Mouse (Mus musculus): ENCODE results near the gene Crygd. TPM values are rescaled to one million over a fixed set of nuclear protein-coding genes. Genes with fewer than 3 reads are reported as not detected.

Gene Crygd
- total and polyA plus RNA-seq, 2 experiments = not detected

DNA sequence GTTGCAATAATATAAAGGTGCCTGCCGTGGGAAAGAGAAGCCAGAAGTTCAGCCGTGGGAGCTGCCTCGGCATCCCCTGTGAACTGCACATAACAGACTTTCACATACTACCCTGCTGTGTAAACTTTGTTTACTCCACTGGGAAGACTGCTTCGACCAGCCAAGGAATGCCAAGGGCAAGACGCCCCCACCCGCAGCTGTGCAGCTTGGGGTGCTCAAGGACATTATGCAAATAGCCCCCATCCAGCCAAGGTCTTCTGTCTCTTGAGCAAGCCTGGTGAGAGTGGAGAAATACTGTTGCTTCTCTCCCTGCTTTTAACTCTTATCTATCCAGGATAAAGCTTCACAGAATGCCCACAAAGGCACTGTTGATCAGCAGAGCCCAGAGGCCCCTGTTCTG lies 22.4 kb downstream of the Crygd start:
- H3K27me3 ChIP-seq (ENCODE audit: control insufficient read depth, insufficient read depth, low read length) = no peaks in the 10 kb centered on the region
- no peaks in the 10 kb centered on the region for H3K36me3 ChIP-seq (ENCODE audit: control insufficient read depth, insufficient read depth, low read length)
- H3K27ac ChIP-seq (replicated peaks; ENCODE audit: insufficient read depth, low read depth, low read length) = no peak overlapping the region
- WGBS = 75% methylated on average over 6 of the region's 6 CpGs
- TF ChIP-seq CTCF (IDR thresholded peaks at IDR 0.05; ENCODE audit: low read depth, low read length) = no peak
- no peak for TF ChIP-seq POLR2A (IDR thresholded peaks at IDR 0.05; ENCODE audit: extremely low read depth, insufficient read depth, low read length)
- H3K4me1 ChIP-seq (ENCODE audit: control insufficient read depth, insufficient read depth, low read length) = no peaks in the 10 kb centered on the region
- H3K9ac ChIP-seq (ENCODE audit: low read depth, low read length) = no peak overlapping the region
- no peaks in the 10 kb centered on the region for H3K79me2 ChIP-seq (ENCODE audit: control insufficient read depth, insufficient read depth, low read length)
- no peak overlapping the region for H3K4me3 ChIP-seq (ENCODE audit: insufficient read depth, low read depth, low read length)
- no peak for DNase-seq (ENCODE audit: extremely low read depth, low read depth, low spot score)

GRCm38 (mm10) chr1:65039679-65040078 lies 23.6 kb downstream of the Crygd start:
- Histone ChIP-seq H3K4me1 (ENCODE audit: control insufficient read depth, insufficient read depth, low read length) (no peaks in the 10 kb centered on the region), H3K9ac (ENCODE audit: low read depth, low read length) (no peak overlapping the region), H3K36me3 (ENCODE audit: control insufficient read depth, insufficient read depth, low read length) (no peaks in the 10 kb centered on the region), H3K79me2 (ENCODE audit: control insufficient read depth, insufficient read depth, low read length) (no peaks in the 10 kb centered on the region), H3K4me3 (ENCODE audit: insufficient read depth, low read depth, low read length) (no peak overlapping the region), H3K27me3 (ENCODE audit: control insufficient read depth, insufficient read depth, low read length) (no peaks in the 10 kb centered on the region), H3K27ac (replicated peaks; ENCODE audit: insufficient read depth, low read depth, low read length) (no peak overlapping the region)
- no peak for DNase-seq (ENCODE audit: extremely low read depth, low read depth, low spot score)
- WGBS = 90% methylated on average over 3 of the region's 3 CpGs
- TF ChIP-seq CTCF (IDR thresholded peaks at IDR 0.05; ENCODE audit: low read depth, low read length) = no peak
- no peak for TF ChIP-seq POLR2A (IDR thresholded peaks at IDR 0.05; ENCODE audit: extremely low read depth, insufficient read depth, low read length)

GRCm38 (mm10) chr1:65037542-65037941 lies 25.7 kb downstream of the Crygd start:
- Histone ChIP-seq H3K9ac (ENCODE audit: low read depth, low read length) (no peak overlapping the region), H3K27me3 (ENCODE audit: control insufficient read depth, insufficient read depth, low read length) (no peaks in the 10 kb centered on the region), H3K79me2 (ENCODE audit: control insufficient read depth, insufficient read depth, low read length) (no peaks in the 10 kb centered on the region), H3K27ac (replicated peaks; ENCODE audit: insufficient read depth, low read depth, low read length) (no peak overlapping the region), H3K36me3 (ENCODE audit: control insufficient read depth, insufficient read depth, low read length) (no peaks in the 10 kb centered on the region), H3K4me3 (ENCODE audit: insufficient read depth, low read depth, low read length) (no peak overlapping the region), H3K4me1 (ENCODE audit: control insufficient read depth, insufficient read depth, low read length) (no peaks in the 10 kb centered on the region)
- TF ChIP-seq CTCF (IDR thresholded peaks at IDR 0.05; ENCODE audit: low read depth, low read length) (no peak), POLR2A (IDR thresholded peaks at IDR 0.05; ENCODE audit: extremely low read depth, insufficient read depth, low read length) (no peak)
- 70% methylated on average over 2 of the region's 2 CpGs for WGBS
- no peak for DNase-seq (ENCODE audit: extremely low read depth, low read depth, low spot score)

DNA sequence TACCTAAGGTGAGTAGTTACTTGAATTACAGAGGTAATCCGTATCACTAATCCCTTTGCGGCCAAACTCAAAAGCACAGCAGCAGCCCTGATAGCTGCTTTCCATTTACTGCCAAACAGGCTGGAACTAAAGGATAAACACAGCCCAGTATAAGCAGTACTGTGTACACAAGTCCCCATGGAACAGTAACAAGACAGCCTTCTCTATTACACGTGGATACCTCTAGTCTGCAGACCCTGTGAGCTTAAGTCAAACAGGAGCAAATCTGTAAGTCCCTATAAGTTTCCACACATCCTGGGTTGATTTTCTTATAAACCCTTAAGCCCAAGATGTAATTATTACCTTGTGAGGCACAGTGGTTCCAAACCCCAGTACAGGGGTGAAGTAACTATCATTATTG lies 27.7 kb downstream of the Crygd start:
- WGBS = 29% methylated on average over 3 of the region's 3 CpGs

DNA sequence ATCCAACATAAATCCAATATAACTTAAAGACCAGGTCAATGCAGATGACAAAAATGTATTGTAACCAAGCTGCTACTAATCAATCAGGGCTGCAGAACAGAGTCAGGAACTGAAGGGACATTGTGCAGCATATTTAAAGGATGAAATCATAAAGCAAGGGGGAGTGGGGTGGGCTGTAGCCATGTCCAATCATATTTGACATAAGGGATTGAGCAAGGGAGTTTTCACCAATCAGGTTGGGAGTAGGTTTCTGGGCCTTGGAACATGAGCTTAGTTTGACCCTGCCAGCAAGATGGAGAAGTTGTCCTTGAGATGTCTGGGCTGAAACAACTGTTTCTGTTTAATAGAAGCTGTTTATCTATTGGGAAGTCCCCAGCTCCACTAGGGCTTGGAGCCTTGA lies 30.6 kb downstream of the Crygd start, which contains the start of gene Akr1cl:
Gene Akr1cl, minus strand, starts transcription at position 119 of the 400 bp plus-strand sequence.
- H3K9ac ChIP-seq (ENCODE audit: low read depth, low read length) = no peak within 1 kb of the TSS
- no peak within 1 kb of the TSS for H3K4me3 ChIP-seq (ENCODE audit: insufficient read depth, low read depth, low read length)
- H3K4me1 ChIP-seq (ENCODE audit: control insufficient read depth, insufficient read depth, low read length) = no peaks in the 10 kb centered on the region
- H3K36me3 ChIP-seq (ENCODE audit: control insufficient read depth, insufficient read depth, low read length) = no peaks in the 10 kb centered on the region
- no peaks in the 10 kb centered on the region for H3K27me3 ChIP-seq (ENCODE audit: control insufficient read depth, insufficient read depth, low read length)
- H3K27ac ChIP-seq (replicated peaks; ENCODE audit: insufficient read depth, low read depth, low read length) = no peak within 1 kb of the TSS
- H3K79me2 ChIP-seq (ENCODE audit: control insufficient read depth, insufficient read depth, low read length) = no peaks in the 10 kb centered on the region
- TF ChIP-seq POLR2A (IDR thresholded peaks at IDR 0.05; ENCODE audit: extremely low read depth, insufficient read depth, low read length) (no peak), CTCF (IDR thresholded peaks at IDR 0.05; ENCODE audit: low read depth, low read length) (no peak)
- DNase-seq (ENCODE audit: extremely low read depth, low read depth, low spot score) = no peak

More for the DNA sequence above, 27.7 kb downstream of the Crygd start:
- Histone ChIP-seq H3K4me3 (ENCODE audit: insufficient read depth, low read depth, low read length) (no peak overlapping the region), H3K79me2 (ENCODE audit: control insufficient read depth, insufficient read depth, low read length) (no peaks in the 10 kb centered on the region), H3K4me1 (ENCODE audit: control insufficient read depth, insufficient read depth, low read length) (no peaks in the 10 kb centered on the region), H3K36me3 (ENCODE audit: control insufficient read depth, insufficient read depth, low read length) (no peaks in the 10 kb centered on the region), H3K9ac (ENCODE audit: low read depth, low read length) (no peak overlapping the region), H3K27ac (replicated peaks; ENCODE audit: insufficient read depth, low read depth, low read length) (no peak overlapping the region), H3K27me3 (ENCODE audit: control insufficient read depth, insufficient read depth, low read length) (no peaks in the 10 kb centered on the region)
- TF ChIP-seq CTCF (IDR thresholded peaks at IDR 0.05; ENCODE audit: low read depth, low read length) (no peak), POLR2A (IDR thresholded peaks at IDR 0.05; ENCODE audit: extremely low read depth, insufficient read depth, low read length) (no peak)
- DNase-seq (ENCODE audit: extremely low read depth, low read depth, low spot score) = no peak

GRCm38 (mm10) chr1:65028206-65028605 lies 35.0 kb downstream of the Crygd start:
- no peaks in the 10 kb centered on the region for H3K27me3 ChIP-seq (ENCODE audit: control insufficient read depth, insufficient read depth, low read length)
- no peak for DNase-seq (ENCODE audit: extremely low read depth, low read depth, low spot score)
- no peaks in the 10 kb centered on the region for H3K79me2 ChIP-seq (ENCODE audit: control insufficient read depth, insufficient read depth, low read length)
- H3K36me3 ChIP-seq (ENCODE audit: control insufficient read depth, insufficient read depth, low read length) = no peaks in the 10 kb centered on the region
- no peak for TF ChIP-seq POLR2A (IDR thresholded peaks at IDR 0.05; ENCODE audit: extremely low read depth, insufficient read depth, low read length)
- no peak for TF ChIP-seq CTCF (IDR thresholded peaks at IDR 0.05; ENCODE audit: low read depth, low read length)
- 81% methylated on average over 9 of the region's 9 CpGs for WGBS
- H3K4me1 ChIP-seq (ENCODE audit: control insufficient read depth, insufficient read depth, low read length) = no peaks in the 10 kb centered on the region
- H3K9ac ChIP-seq (ENCODE audit: low read depth, low read length) = no peak overlapping the region
- no peak overlapping the region for H3K4me3 ChIP-seq (ENCODE audit: insufficient read depth, low read depth, low read length)
- no peak overlapping the region for H3K27ac ChIP-seq (replicated peaks; ENCODE audit: insufficient read depth, low read depth, low read length)

Measured in liver, adult 2 months (tissue).